Mouse (Mus musculus): ENCODE measurements around the gene Mgat4d.
"Not testable (repeated sequence)": the region's sequence is repeated elsewhere in the genome, so short reads cannot be mapped to it uniquely, and the experiment has no call there.

The Mgat4d gene

GRCm38 (mm10) chr8:83390006-83390701, 41.9 kb downstream of the Mgat4d start:
- DNase-seq (ENCODE audit: low spot score in 2 of 2) = no peak

GRCm38 (mm10) chr8:83392521-83392920, 44.2 kb downstream of the Mgat4d start:
- no peak for DNase-seq (ENCODE audit: low spot score in 2 of 2)

- no peak for DNase-seq (ENCODE audit: low spot score in 2 of 2)
Measured at GRCm38 (mm10) chr8:83394325-83394724, 46.1 kb downstream of the Mgat4d start.

- DNase-seq (ENCODE audit: low spot score in 2 of 2) = no peak
Measured at GRCm38 (mm10) chr8:83396680-83397079, 48.4 kb downstream of the Mgat4d start.

GRCm38 (mm10) chr8:83397726-83398125, 49.5 kb downstream of the Mgat4d start:
- DNase-seq (ENCODE audit: low spot score in 2 of 2) = no peak

- DNase-seq (ENCODE audit: low spot score in 2 of 2) = no peak
Measured at GRCm38 (mm10) chr8:83405548-83405947, 57.3 kb downstream of the Mgat4d start.

- DNase-seq (ENCODE audit: low spot score in 2 of 2) = no peak
Measured at GRCm38 (mm10) chr8:83406836-83407235, 58.6 kb downstream of the Mgat4d start.

GRCm38 (mm10) chr8:83408496-83408895, 60.2 kb downstream of the Mgat4d start:
- DNase-seq (ENCODE audit: low spot score in 2 of 2) = no peak

GRCm38 (mm10) chr8:83416878-83417277, 68.6 kb downstream of the Mgat4d start:
- no peak for DNase-seq (ENCODE audit: low spot score in 2 of 2)

GRCm38 (mm10) chr8:83417970-83418369, 69.7 kb downstream of the Mgat4d start:
- DNase-seq (ENCODE audit: low spot score in 2 of 2) = no peak

GRCm38 (mm10) chr8:83418805-83419516, 70.7 kb downstream of the Mgat4d start:
- no peak for DNase-seq (ENCODE audit: low spot score in 2 of 2)

GRCm38 (mm10) chr8:83421354-83421753, 73.1 kb downstream of the Mgat4d start:
- DNase-seq (ENCODE audit: low spot score in 2 of 2) = no peak

GRCm38 (mm10) chr8:83423032-83423825, 75.0 kb downstream of the Mgat4d start:
- no peak for DNase-seq (ENCODE audit: low spot score in 2 of 2)

GRCm38 (mm10) chr8:83425202-83425601, 76.9 kb downstream of the Mgat4d start:
- DNase-seq (ENCODE audit: low spot score in 2 of 2) = no peak

- DNase-seq (ENCODE audit: low spot score in 2 of 2) = no peak
Measured at GRCm38 (mm10) chr8:83426104-83426759, 78.0 kb downstream of the Mgat4d start.

GRCm38 (mm10) chr8:83426949-83427348, 78.7 kb downstream of the Mgat4d start:
- no peak for DNase-seq (ENCODE audit: low spot score in 2 of 2)

GRCm38 (mm10) chr8:83428621-83429020, 80.3 kb downstream of the Mgat4d start:
- not testable (repeated sequence) for DNase-seq (ENCODE audit: low spot score in 2 of 2)

GRCm38 (mm10) chr8:83429071-83429524, 80.8 kb downstream of the Mgat4d start:
- DNase-seq (ENCODE audit: low spot score in 2 of 2) = no peak

Data from right cerebral cortex, adult 2 months (tissue).